Mouse (Mus musculus) CH12.LX (cell line): ENCODE measurements around the gene Rps6ka4. TPM values are rescaled to one million over a fixed set of nuclear protein-coding genes. Genes with fewer than 3 reads are reported as not detected.

Experiments
- DNase-seq: peaks from one replicate; pipeline ENCODE4 v3.0.0-alpha.2; 2013; ENCODE audit errors: extremely low read depth
- H3K27ac ChIP-seq: 2 replicates; pipeline ENCODE4 v1.5.1; 2012; ENCODE audit warnings: low read depth, mild to moderate bottlenecking, control low read depth, moderate library complexity; ENCODE audit not compliant: insufficient read depth
- H3K27me3 ChIP-seq: replicated peaks from 2 replicates; pipeline ENCODE3; 2012; ENCODE audit warnings: inconsistent platforms
- H3K36me3 ChIP-seq, 2 experiments: replicated peaks in 1 of 2; 2 replicates each; pipeline versions ENCODE3 to v1.6.1; 2012; ENCODE audit warnings: inconsistent platforms in 1 of 2, low read length in 1 of 2, mild to moderate bottlenecking in 1 of 2, mixed read lengths in 1 of 2, moderate library complexity in 1 of 2; ENCODE audit not compliant: control insufficient read depth in 1 of 2, insufficient read depth in 1 of 2
- H3K4me1 ChIP-seq, 2 experiments: 2 replicates each; pipeline ENCODE4 v1.6.1; 2012; ENCODE audit warnings: inconsistent platforms in 1 of 2, moderate library complexity in 1 of 2; ENCODE audit not compliant: insufficient read depth in 2 of 2, control insufficient read depth in 1 of 2
- H3K4me2 ChIP-seq: 2 replicates; pipeline ENCODE4 v1.6.1; 2012; ENCODE audit warnings: low read depth, mild to moderate bottlenecking, control low read depth; ENCODE audit not compliant: poor library complexity, insufficient read depth, severe bottlenecking
- H3K4me3 ChIP-seq, 3 experiments: fragments of 150-350 bp in 1 of 3; sonication (generic) in 1 of 3; replicated peaks in 1 of 3; 2 replicates each; pipeline versions ENCODE3 to v1.5.1; 2011 to 2012; ENCODE audit warnings: low read depth in 2 of 3, low read length in 2 of 3, mild to moderate bottlenecking in 2 of 3, moderate library complexity in 2 of 3, control low read depth in 1 of 3, improper control_type of control experiment in 1 of 3, inconsistent platforms in 1 of 3, mixed read lengths in 1 of 3; ENCODE audit not compliant: poor library complexity in 1 of 3
- H3K79me2 ChIP-seq: replicated peaks from 2 replicates; pipeline ENCODE4 v1.6.1; 2012; ENCODE audit warnings: mild to moderate bottlenecking, moderate library complexity; ENCODE audit not compliant: control insufficient read depth, poor library complexity, insufficient read depth, severe bottlenecking; ENCODE audit errors: extremely low read depth
- H3K9ac ChIP-seq: 2 replicates; pipeline ENCODE4 v1.6.1; 2012; ENCODE audit warnings: low read depth, mild to moderate bottlenecking, control low read depth, moderate library complexity; ENCODE audit not compliant: insufficient read depth
- H3K9me3 ChIP-seq: replicated peaks from 2 replicates; pipeline ENCODE3; 2012; ENCODE audit warnings: low read length, inconsistent platforms, mixed read lengths
- BHLHE40 ChIP-seq: IDR thresholded peaks from 2 replicates; pipeline ENCODE4 v1.6.1; 2011; ENCODE audit warnings: mild to moderate bottlenecking, low read depth, low read length, improper control_type of control experiment
- ELF1 ChIP-seq: IDR thresholded peaks from 2 replicates; pipeline ENCODE4 v1.6.1; 2014; ENCODE audit warnings: low read depth, mild to moderate bottlenecking, inconsistent platforms, low read length, improper control_type of control experiment
- EP300 ChIP-seq: IDR thresholded peaks from 2 replicates; pipeline ENCODE4 v1.6.1; 2011; ENCODE audit warnings: low read length, improper control_type of control experiment
- ETS1 ChIP-seq: conservative IDR thresholded peaks from 2 replicates; pipeline ENCODE4 v1.6.1; 2012; ENCODE audit warnings: low read depth, mild to moderate bottlenecking, inconsistent platforms, low read length, improper control_type of control experiment, moderate library complexity
- GABPA ChIP-seq: IDR thresholded peaks from 2 replicates; pipeline ENCODE4 v1.6.1; 2012; ENCODE audit warnings: low read depth, low read length, improper control_type of control experiment, inconsistent platforms; ENCODE audit not compliant: insufficient replicate concordance
- HCFC1 ChIP-seq: IDR thresholded peaks from 2 replicates; pipeline ENCODE4 v1.6.1; 2012; ENCODE audit warnings: low read depth, mild to moderate bottlenecking, inconsistent platforms, low read length, improper control_type of control experiment
- IRF4 ChIP-seq: IDR thresholded peaks from 2 replicates; pipeline ENCODE4 v1.6.1; 2014; ENCODE audit warnings: low read depth, mild to moderate bottlenecking, inconsistent platforms, low read length, improper control_type of control experiment
- JUN ChIP-seq: IDR thresholded peaks from 2 replicates; pipeline ENCODE4 v1.6.1; 2011; ENCODE audit warnings: low read depth, mild to moderate bottlenecking, low read length, improper control_type of control experiment, moderate library complexity; ENCODE audit not compliant: insufficient read depth
- JUND ChIP-seq: conservative IDR thresholded peaks from 2 replicates; pipeline ENCODE4 v1.6.1; 2011; ENCODE audit warnings: low read depth, low read length, improper control_type of control experiment
- MAFK ChIP-seq: IDR thresholded peaks from 2 replicates; pipeline ENCODE4 v1.6.1; 2011; ENCODE audit warnings: low read length, improper control_type of control experiment; ENCODE audit not compliant: insufficient replicate concordance
- MEF2A ChIP-seq: IDR thresholded peaks from 2 replicates; pipeline ENCODE4 v1.6.1; 2014; ENCODE audit warnings: low read depth, mild to moderate bottlenecking, inconsistent platforms, low read length, improper control_type of control experiment, borderline replicate concordance
- NRF1 ChIP-seq: IDR thresholded peaks from 2 replicates; pipeline ENCODE4 v1.6.1; 2014; ENCODE audit warnings: low read depth, mild to moderate bottlenecking, inconsistent platforms, low read length, improper control_type of control experiment, moderate library complexity
- RAD21 ChIP-seq: IDR thresholded peaks from 2 replicates; pipeline ENCODE4 v1.6.1; 2011; ENCODE audit warnings: low read depth, mild to moderate bottlenecking, low read length, improper control_type of control experiment, moderate library complexity
- RCOR1 ChIP-seq: conservative IDR thresholded peaks from 2 replicates; pipeline ENCODE4 v1.6.1; 2012; ENCODE audit warnings: low read depth, mild to moderate bottlenecking, inconsistent platforms, low read length, improper control_type of control experiment
- SIN3A ChIP-seq: IDR thresholded peaks from 2 replicates; pipeline ENCODE4 v1.6.1; 2012; ENCODE audit warnings: low read length, improper control_type of control experiment, inconsistent platforms
- TCF12 ChIP-seq: IDR thresholded peaks from 2 replicates; pipeline ENCODE4 v1.6.1; 2014; ENCODE audit warnings: low read depth, mild to moderate bottlenecking, inconsistent platforms, low read length, improper control_type of control experiment
- UBTF ChIP-seq: IDR thresholded peaks from 2 replicates; pipeline ENCODE4 v1.6.1; 2012; ENCODE audit warnings: low read depth, mild to moderate bottlenecking, inconsistent platforms, low read length, improper control_type of control experiment, moderate library complexity
- USF1 ChIP-seq: IDR thresholded peaks from 2 replicates; pipeline ENCODE4 v1.6.1; 2014; ENCODE audit warnings: low read depth, mild to moderate bottlenecking, inconsistent platforms, low read length, improper control_type of control experiment
- USF2 ChIP-seq: conservative IDR thresholded peaks from 2 replicates; pipeline ENCODE4 v1.6.1; 2011; ENCODE audit warnings: low read depth, low read length, improper control_type of control experiment
- dilution Hi-C: fragments of 300-500 bp; cut with MboI; formaldehyde crosslinking; loops from 2 replicates; pipeline ENCODE4 v1.14.3; 2020; ENCODE audit warnings: low sequenced_read_pairs; ENCODE audit not compliant: extremely low pct_unique_long_range_greater_than_20kb, extremely low pct_ligation_motif_present
- in situ Hi-C: fragments of 300-500 bp; cut with MboI; formaldehyde crosslinking; loops from 3 replicates; pipeline ENCODE4 v1.14.3; 2019; ENCODE audit warnings: low sequenced_read_pairs, low pct_ligation_motif_present, low pct_unique_long_range_greater_than_20kb, mixed read lengths
- polyA plus RNA-seq: library from polyadenylated mRNA; unstranded; fragments of >175 nt; gene quantifications from 2 replicates; pipeline ENCODE4 v1.2.1, GENCODE M21; 2012; ENCODE audit warnings: low read depth; ENCODE audit not compliant: insufficient read length
- total RNA-seq, 2 experiments: library from RNA; depleted of rRNA; stranded (reverse); fragments of 300-350 nt in 1 of 2; fragments of >200 nt in 1 of 2; gene quantifications; 2 replicates each; pipeline ENCODE4 v1.2.3; 2012 to 2014

Gene Rps6ka4
- total and polyA plus RNA-seq, 3 experiments: 6.6 to 14.0 (median 7.8) TPM

GRCm38 (mm10) chr19:6847841-6848517 is 7.5 kb upstream of the Rps6ka4 start:
- Histone ChIP-seq H3K79me2 (no peaks in the 10 kb centered on the region), H3K36me3 (peaks cover 83 to 96% of the 10 kb centered on the region in 2 experiments), H3K9ac (no peak overlapping the region), H3K4me2 (no peak overlapping the region), H3K9me3 (no peaks in the 10 kb centered on the region), H3K27me3 (no peaks in the 10 kb centered on the region), H3K4me3 (no peak overlapping the region), H3K27ac (no peak overlapping the region), H3K4me1 (peaks cover 2 to 35% of the 10 kb centered on the region in 2 experiments; a peak in 3 of 4 replicates)
- in situ Hi-C loops: no loop called here
- dilution Hi-C loops: no loop called here
- DNase-seq: no peak
- TF ChIP-seq UBTF (no peak), ETS1 (no peak), NRF1 (no peak), TCF12 (no peak), USF1 (no peak), GABPA (no peak), EP300 (no peak)

GRCm38 (mm10) chr19:6846050-6846449 is 5.6 kb upstream of the Rps6ka4 start:
- in situ Hi-C loops: no loop called here
- H3K36me3 ChIP-seq: peaks cover 65 to 81% of the 10 kb centered on the region in 2 experiments
- TF ChIP-seq RCOR1: no peak
- no peak for TF ChIP-seq JUN
- no peak for TF ChIP-seq SIN3A
- no peak for TF ChIP-seq MAFK
- TF ChIP-seq JUND: no peak
- TF ChIP-seq RAD21: no peak
- TF ChIP-seq IRF4: no peak
- no peak for TF ChIP-seq USF2
- no peak for TF ChIP-seq ELF1
- no peak for TF ChIP-seq MEF2A
- TF ChIP-seq HCFC1: no peak
- no peak for TF ChIP-seq NRF1
- no peak for TF ChIP-seq BHLHE40

More at GRCm38 (mm10) chr19:6846050-6846449, 5.6 kb upstream of the Rps6ka4 start:
- no peaks in the 10 kb centered on the region for H3K27me3 ChIP-seq
- H3K79me2 ChIP-seq: no peaks in the 10 kb centered on the region
- H3K9me3 ChIP-seq: no peaks in the 10 kb centered on the region
- no peak overlapping the region for H3K4me2 ChIP-seq
- no peak overlapping the region for H3K27ac ChIP-seq
- dilution Hi-C loops: no loop called here
- H3K4me3 ChIP-seq: no peak overlapping the region
- no peak for DNase-seq
- no peak overlapping the region for H3K9ac ChIP-seq
- peaks cover 0 to 27% of the 10 kb centered on the region in 2 experiments; a peak in 2 of 4 replicates for H3K4me1 ChIP-seq
